Mouse (Mus musculus): Measurements from ENCODE around the gene Drd2. TPM values are rescaled to one million over a fixed set of nuclear protein-coding genes. Genes with fewer than 3 reads are reported as not detected.

Drd2 gene
- total RNA-seq, 2 experiments from 2014 or later, result not detected

DNA sequence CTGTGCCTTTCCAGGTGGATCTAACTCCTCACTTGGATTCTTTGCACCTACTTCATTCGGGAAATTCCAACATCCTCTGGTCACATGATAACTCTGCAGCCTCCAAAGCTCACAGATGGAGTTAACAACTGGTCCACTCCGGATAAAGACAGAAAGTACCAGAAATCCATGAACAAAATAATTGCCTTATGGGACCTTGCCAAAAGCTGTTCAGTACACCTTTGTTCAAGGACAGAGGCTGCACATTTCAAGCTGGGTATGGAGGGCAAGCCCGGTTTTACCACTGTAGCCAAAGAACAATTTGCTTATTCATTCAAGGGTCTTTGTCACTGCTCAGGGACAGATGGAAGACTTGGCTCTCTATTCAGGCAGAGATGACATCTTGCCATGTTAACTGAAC is 102.2 kb downstream of the Drd2 start:
- ATAC-seq (replicated peaks; ENCODE audit: low FRiP score, poor library complexity, severe bottlenecking), result no peak

DNA sequence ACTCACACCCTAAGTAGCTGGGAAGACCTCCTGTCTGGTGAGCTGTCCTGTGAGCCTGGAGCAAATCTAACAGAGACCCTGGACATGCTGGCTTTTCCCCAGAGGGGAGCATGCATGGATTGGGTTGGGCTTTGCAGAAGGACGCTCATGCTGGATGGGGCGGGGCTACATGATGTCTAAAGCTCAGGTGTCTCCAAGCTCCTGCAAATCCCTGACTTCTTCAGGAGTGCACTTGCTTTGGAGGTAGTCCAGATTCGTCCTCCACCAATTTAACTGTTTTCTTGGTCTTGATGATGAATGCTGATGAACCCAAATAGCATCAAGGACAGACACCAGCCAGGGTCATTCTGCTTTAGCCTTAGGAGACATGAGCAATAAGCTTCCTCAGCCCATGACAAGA is 110.1 kb downstream of the Drd2 start:
- no peak for ATAC-seq (replicated peaks; ENCODE audit: low FRiP score, poor library complexity, severe bottlenecking)

DNA sequence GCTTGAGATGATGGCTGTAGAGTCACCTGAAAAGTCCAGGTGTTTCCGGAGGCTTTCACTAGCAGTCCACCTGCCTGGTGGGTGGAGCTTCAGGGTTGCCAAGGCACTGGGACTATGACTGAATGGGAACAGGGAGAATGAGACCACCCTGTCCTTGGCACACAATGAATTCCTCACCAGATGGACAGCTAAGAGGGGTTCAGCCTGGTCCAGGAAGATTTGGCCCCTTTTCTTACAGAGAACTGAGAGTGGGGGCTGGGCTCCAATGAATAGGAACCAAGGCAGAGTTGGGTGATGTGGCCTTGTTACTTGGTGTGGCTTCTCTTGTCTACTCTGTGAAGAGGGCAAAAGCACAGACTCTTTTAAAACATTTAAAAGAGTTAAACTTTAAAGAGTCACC is 112.0 kb downstream of the Drd2 start:
- no peak for ATAC-seq (replicated peaks; ENCODE audit: low FRiP score, poor library complexity, severe bottlenecking)

DNA sequence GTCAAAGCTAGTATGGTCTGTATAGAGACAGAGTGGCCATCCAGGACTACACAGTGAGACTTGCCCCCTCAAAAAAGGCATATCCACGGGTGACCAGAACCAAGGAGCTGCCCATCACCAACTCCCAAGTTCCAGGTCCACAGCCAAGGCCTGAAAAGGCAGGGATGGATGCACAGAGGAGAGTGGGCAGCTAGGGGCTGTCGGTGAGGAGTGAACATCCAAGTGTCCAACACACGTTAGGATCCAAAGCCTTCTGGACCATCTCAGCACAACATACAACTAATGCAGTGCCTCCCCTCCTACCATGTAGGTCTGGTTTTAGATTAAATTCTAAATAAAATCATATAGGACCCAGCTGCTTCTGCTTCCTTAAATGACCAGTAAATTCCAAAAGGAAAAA is 115.7 kb downstream of the Drd2 start:
- no peak for ATAC-seq (replicated peaks; ENCODE audit: low FRiP score, poor library complexity, severe bottlenecking)

Other genes starting within 250 kb of the Drd2 start
- 1.8 TPM in 1 of 2 replicates, not detected in the other for gene Gm4894, start 90.1 kb upstream of the Drd2 start, total RNA-seq (2015; ENCODE audit: low replicate concordance)
- gene Gm4894, start 90.1 kb upstream of the Drd2 start, total RNA-seq (2017; ENCODE audit: low replicate concordance), result not detected in 2 replicates
- not detected in 2 replicates for gene Ankk1, start 86.4 kb downstream of the Drd2 start, total RNA-seq (2015; ENCODE audit: low replicate concordance)
- not detected in 2 replicates for gene Ankk1, start 86.4 kb downstream of the Drd2 start, total RNA-seq (2017; ENCODE audit: low replicate concordance)
- gene Ttc12, start 145.6 kb downstream of the Drd2 start, total RNA-seq (2015; ENCODE audit: low replicate concordance), result not detected in 2 replicates
- not detected in 2 replicates for gene Ttc12, start 145.6 kb downstream of the Drd2 start, total RNA-seq (2017; ENCODE audit: low replicate concordance)

All from erythroid progenitor cell, adult 5-6 weeks (primary cell).